Mouse (Mus musculus) ovary, postnatal 36 days (tissue): ENCODE results near the gene Dkkl1.
A peak's percentile ranks its signal among the peaks of the same experiment; 100 is the strongest.

Source experiments
- DNase-seq: peaks from one replicate; pipeline ENCODE4 v3.0.0; 2022; ENCODE audit warnings: low spot score, mixed read lengths

The Dkkl1 gene

GRCm38 (mm10) chr7:45229459-45230203 lies 17.7 kb upstream of the Dkkl1 start:
- DNase-seq, result no peak

- DNase-seq, result no peak
Observed at GRCm38 (mm10) chr7:45229046-45229445, 17.1 kb upstream of the Dkkl1 start.

- no peak for DNase-seq
Observed at GRCm38 (mm10) chr7:45228548-45228947, 16.6 kb upstream of the Dkkl1 start.

- no peak for DNase-seq
Observed at GRCm38 (mm10) chr7:45226421-45226820, 14.5 kb upstream of the Dkkl1 start.

GRCm38 (mm10) chr7:45224826-45225225 lies 12.9 kb upstream of the Dkkl1 start:
- DNase-seq, result no peak

- no peak for DNase-seq
Observed at GRCm38 (mm10) chr7:45221680-45222079, 9.7 kb upstream of the Dkkl1 start.

- DNase-seq, result peak; percentile 77
Observed at GRCm38 (mm10) chr7:45216442-45217183, 4.7 kb upstream of the Dkkl1 start.

GRCm38 (mm10) chr7:45215673-45216441 lies 3.9 kb upstream of the Dkkl1 start, which contains the start of gene Tead2:
TSS of gene Tead2 (plus strand) at chr7:45215753.
- DNase-seq, result peak; percentile 74

GRCm38 (mm10) chr7:45213708-45214107 lies 1.8 kb upstream of the Dkkl1 start:
- DNase-seq, result no peak

- DNase-seq, result no peak
Observed at GRCm38 (mm10) chr7:45212356-45212755, 409 bp upstream of the Dkkl1 start.

GRCm38 (mm10) chr7:45211070-45211469 lies 877 bp downstream of the Dkkl1 start:
- DNase-seq, result no peak

GRCm38 (mm10) chr7:45208260-45208659 lies 3.7 kb downstream of the Dkkl1 start:
- no peak for DNase-seq

GRCm38 (mm10) chr7:45204380-45205143 lies 7.4 kb downstream of the Dkkl1 start, which contains the start of gene Ccdc155:
TSS of gene Ccdc155 (minus strand) at chr7:45204892.
- DNase-seq, result peak; percentile 88

- DNase-seq, result no peak
Observed at GRCm38 (mm10) chr7:45202654-45203053, 9.3 kb downstream of the Dkkl1 start.

- no peak for DNase-seq
Observed at GRCm38 (mm10) chr7:45198961-45199360, 13.0 kb downstream of the Dkkl1 start.

GRCm38 (mm10) chr7:45198435-45198834 lies 13.5 kb downstream of the Dkkl1 start:
- DNase-seq, result peak; percentile 73

GRCm38 (mm10) chr7:45196994-45197393 lies 15.0 kb downstream of the Dkkl1 start:
- DNase-seq, result no peak

- no peak for DNase-seq
Observed at GRCm38 (mm10) chr7:45196176-45196535, 15.8 kb downstream of the Dkkl1 start.

GRCm38 (mm10) chr7:45195341-45196175 lies 16.4 kb downstream of the Dkkl1 start:
- no peak for DNase-seq

- no peak for DNase-seq
Observed at GRCm38 (mm10) chr7:45193871-45194785, 17.8 kb downstream of the Dkkl1 start.
